Mouse (Mus musculus) heart, postnatal 14 days (tissue): ENCODE data around the gene Eri3. TPM values are rescaled to one million over a fixed set of nuclear protein-coding genes. Genes with fewer than 3 reads are reported as not detected.
A peak's percentile ranks its signal among the peaks of the same experiment; 100 is the strongest.

ENCODE experiments used
- DNase-seq, 2 experiments: peaks; one replicate each; pipeline ENCODE4 v3.0.0; 2021 to 2022
- intact Hi-C: fragments of 180-260 bp; cut with DNase I; formaldehyde crosslinking; loops from one replicate; pipeline ENCODE4 v1.15.1; 2025
- long read RNA-seq, 2 experiments: library from polyadenylated mRNA; stranded (forward); transcript quantifications; one replicate each; pipeline ENCODE4 v2.0.0; 2021
- total RNA-seq, 2 experiments: library from RNA; stranded (reverse); gene quantifications; 2 replicates each; pipeline ENCODE4 v1.2.3; 2021

Eri3 gene
- total RNA-seq: 10 to 100 TPM; 75.4 to 82.6 TPM
- long read RNA-seq, experiment 1, transcript Eri3-201 (9 exons, 1,719 nt): major isoform, 80 of 198 reads
- long read RNA-seq, experiment 1, partial matches to known transcripts: 33 of 198 reads
- long read RNA-seq, experiment 1, other reads (novel, unspliced or antisense): 85 of 198 reads
- long read RNA-seq, experiment 2, transcript Eri3-201 (9 exons, 1,719 nt): major isoform, 77 of 164 reads
- long read RNA-seq, experiment 2, partial matches to known transcripts: 25 of 164 reads
- long read RNA-seq, experiment 2, other reads (novel, unspliced or antisense): 62 of 164 reads

GRCm38 (mm10) chr4:117550140-117550851 lies at the start of gene Eri3:
Eri3 (plus strand) TSS chr4:117550365.
- intact Hi-C loops: no loop called here
- DNase-seq: peak; percentile 97 to 98

GRCm38 (mm10) chr4:117518246-117518645 lies 31.9 kb upstream of the Eri3 start:
- intact Hi-C loops: no loop called here
- no peak for DNase-seq

- intact Hi-C loops: no loop called here
Observed at GRCm38 (mm10) chr4:117521350-117521749, 28.8 kb upstream of the Eri3 start.

GRCm38 (mm10) chr4:117525990-117526389 lies 24.2 kb upstream of the Eri3 start:
- intact Hi-C loops: no loop called here
- no peak for DNase-seq

More at GRCm38 (mm10) chr4:117521350-117521749, 28.8 kb upstream of the Eri3 start:
- DNase-seq: no peak

GRCm38 (mm10) chr4:117527116-117527899 lies 22.9 kb upstream of the Eri3 start:
- no peak for DNase-seq
- intact Hi-C loops: no loop called here

- intact Hi-C loops: loop anchor here (1.0 to 2.0 kb wide), 2 partner anchors 205 to 257 kb away; no protein-coding TSS in a partner anchor
- peak; percentile 52 to 70 for DNase-seq
Observed at GRCm38 (mm10) chr4:117527952-117528351, 22.2 kb upstream of the Eri3 start.

GRCm38 (mm10) chr4:117529843-117530242 lies 20.3 kb upstream of the Eri3 start:
- no peak for DNase-seq
- intact Hi-C loops: loop anchor here (2.0 kb wide), 1 partner anchor 259 kb away; no protein-coding TSS in a partner anchor

- intact Hi-C loops: no loop called here
- no peak for DNase-seq
Observed at GRCm38 (mm10) chr4:117535496-117536200, 14.5 kb upstream of the Eri3 start.

GRCm38 (mm10) chr4:117537002-117537401 lies 13.2 kb upstream of the Eri3 start:
- intact Hi-C loops: no loop called here
- DNase-seq: no peak

GRCm38 (mm10) chr4:117539329-117539980 lies 10.7 kb upstream of the Eri3 start:
- intact Hi-C loops: no loop called here
- no peak for DNase-seq

GRCm38 (mm10) chr4:117540571-117540970 lies 9.6 kb upstream of the Eri3 start:
- no peak for DNase-seq
- intact Hi-C loops: no loop called here

GRCm38 (mm10) chr4:117545448-117545847 lies 4.7 kb upstream of the Eri3 start:
- intact Hi-C loops: no loop called here

GRCm38 (mm10) chr4:117546616-117547015 lies 3.5 kb upstream of the Eri3 start:
- intact Hi-C loops: no loop called here
- no peak for DNase-seq

More at GRCm38 (mm10) chr4:117545448-117545847, 4.7 kb upstream of the Eri3 start:
- DNase-seq: no peak

GRCm38 (mm10) chr4:117549576-117549975 lies 589 bp upstream of the Eri3 start:
- intact Hi-C loops: no loop called here
- DNase-seq: no peak

- intact Hi-C loops: no loop called here
- DNase-seq: no peak
Observed at GRCm38 (mm10) chr4:117551144-117552000, 1.2 kb downstream of the Eri3 start.

GRCm38 (mm10) chr4:117555495-117555894 lies 5.3 kb downstream of the Eri3 start:
- intact Hi-C loops: no loop called here
- no peak for DNase-seq

GRCm38 (mm10) chr4:117556372-117556771 lies 6.2 kb downstream of the Eri3 start:
- intact Hi-C loops: no loop called here
- DNase-seq: no peak

GRCm38 (mm10) chr4:117557068-117557645 lies 7.0 kb downstream of the Eri3 start:
- intact Hi-C loops: no loop called here
- DNase-seq: peak; percentile 11 to 29
